Mouse (Mus musculus): ENCODE results near the gene Eef1akmt2.

Gene Eef1akmt2

DNA sequence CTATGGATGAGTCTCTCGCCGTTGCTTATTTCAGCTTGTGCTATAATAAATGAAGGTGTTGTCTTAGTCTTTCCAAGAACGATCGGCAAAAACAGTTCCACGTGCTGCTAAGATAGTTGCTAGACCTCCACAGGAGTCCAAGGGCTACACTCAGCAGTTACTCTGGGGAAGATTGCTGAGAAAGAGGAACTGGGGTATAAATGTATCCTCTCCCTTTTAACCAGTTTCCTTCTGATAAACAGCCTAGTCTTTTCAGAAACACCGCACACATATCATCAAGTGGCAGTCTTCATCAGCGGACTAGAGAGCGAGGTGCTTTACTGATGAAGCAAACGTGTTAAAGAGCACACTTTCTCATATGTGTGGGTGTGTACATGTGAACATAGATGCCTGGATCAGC is 13.8 kb upstream of the Eef1akmt2 start:
- DNase-seq (ENCODE audit: low spot score) = no peak

DNA sequence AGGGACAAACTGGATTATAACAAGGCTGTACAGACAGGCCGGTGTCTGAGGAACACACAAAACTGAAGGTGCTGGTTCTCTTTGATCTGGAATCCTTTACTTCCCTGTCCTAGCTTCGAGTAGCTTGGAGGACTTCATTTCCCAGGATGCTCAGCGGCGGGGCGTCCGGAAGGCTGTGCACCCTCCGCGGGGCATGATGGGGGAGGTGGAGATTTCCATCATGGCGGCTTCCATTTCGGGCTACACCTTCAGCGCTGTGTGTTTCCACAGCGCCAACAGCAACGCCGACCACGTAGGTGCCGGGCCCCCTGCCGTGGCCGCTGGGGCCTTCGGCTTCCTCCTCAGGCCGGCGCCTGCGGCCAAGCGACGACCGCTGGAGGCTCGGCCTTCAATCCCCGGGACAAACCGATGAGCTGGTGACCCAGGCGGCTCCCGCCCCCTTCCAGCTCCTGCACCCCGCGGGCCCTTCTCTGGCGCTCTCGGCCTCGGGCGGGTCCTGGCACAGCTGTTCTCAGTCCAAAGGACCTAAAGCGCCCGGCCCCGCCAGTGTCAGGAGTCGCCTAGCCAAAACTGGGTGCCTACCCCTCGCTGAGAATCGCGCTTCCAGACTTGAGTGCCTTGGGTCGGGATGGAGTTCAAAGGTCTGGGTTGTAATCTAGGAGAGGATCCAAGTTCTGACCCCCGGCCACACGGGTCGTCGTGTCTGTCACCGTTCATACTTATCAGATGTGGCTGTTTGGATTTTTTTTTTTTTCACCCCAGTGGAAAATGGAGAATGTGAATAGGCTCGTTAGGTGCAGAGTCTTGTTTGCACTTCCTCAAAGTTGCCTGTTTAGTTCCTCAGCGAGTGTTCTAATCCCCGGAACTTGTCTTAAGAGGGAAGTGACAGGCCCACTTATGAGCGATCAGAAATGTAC is 6.8 kb upstream of the Eef1akmt2 start, which contains the start of gene Abraxas2:
TSS of gene Abraxas2 (plus strand) at position 184 of the 917 bp plus-strand sequence.
- DNase-seq (ENCODE audit: low spot score) = peak; percentile 89

DNA sequence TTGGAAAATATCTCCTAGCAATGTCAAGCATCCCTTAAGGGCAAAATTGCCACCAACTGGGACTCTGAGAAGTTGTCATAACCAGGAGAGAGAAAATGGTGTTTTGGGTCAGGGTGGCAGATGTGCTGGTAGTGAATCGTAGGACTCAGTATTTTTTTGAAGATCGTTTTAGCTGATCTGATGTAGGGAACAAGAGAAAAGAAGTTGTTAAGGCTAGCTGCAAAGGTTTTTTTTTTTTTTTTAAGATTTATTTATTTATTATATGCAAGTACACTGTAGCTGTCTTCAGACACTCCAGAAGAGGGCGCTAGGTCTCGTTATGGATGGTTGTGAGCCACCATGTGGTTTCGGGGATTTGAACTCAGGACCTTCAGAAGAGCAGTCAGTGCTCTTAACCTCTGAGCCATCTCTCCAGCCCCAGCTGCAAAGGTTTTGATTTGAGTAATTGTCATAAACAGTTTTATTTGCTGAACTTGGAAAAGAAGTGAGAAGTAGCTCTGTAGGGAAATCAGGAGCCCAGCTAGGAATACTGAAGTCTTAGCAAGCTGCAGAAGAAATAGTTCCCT is 5.7 kb upstream of the Eef1akmt2 start:
- no peak for DNase-seq (ENCODE audit: low spot score)

DNA sequence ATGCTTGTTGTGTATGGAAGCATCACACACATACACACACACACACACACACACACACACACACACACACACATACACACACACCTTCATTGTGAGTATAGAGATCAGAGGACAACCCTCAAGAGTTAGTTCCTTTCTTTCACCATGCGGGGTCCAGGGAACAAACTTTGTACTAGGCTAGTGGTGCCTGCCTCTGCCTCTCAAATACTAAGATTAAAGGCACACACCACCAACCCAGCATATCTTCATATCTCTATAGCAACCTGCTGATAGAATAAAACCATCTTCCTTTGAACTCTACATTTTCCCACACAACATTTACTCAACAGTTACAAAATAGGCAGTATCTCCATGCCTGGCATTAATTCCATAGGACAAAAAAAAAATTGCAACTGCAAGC is 3.6 kb upstream of the Eef1akmt2 start:
- no peak for DNase-seq (ENCODE audit: low spot score)

DNA sequence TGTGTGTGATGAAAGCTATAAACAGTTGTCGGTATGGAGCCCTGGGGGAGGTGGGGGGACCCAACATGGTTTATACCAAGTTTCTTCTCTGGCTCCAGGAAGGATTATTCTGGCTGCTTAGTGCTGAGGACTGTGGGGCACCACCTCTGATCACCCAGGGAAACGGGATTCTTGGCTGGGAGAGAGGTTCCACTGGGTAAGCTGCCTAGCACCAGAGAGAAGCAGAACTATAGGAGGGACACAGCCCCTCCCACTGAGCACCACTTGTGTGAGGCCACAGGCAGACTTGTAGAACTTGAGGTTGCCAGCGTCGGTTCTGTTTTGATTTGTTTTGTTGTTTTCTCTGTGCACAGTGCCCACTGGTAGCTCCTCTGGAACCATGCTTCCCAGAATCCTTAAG is 1.5 kb upstream of the Eef1akmt2 start:
- no peak for DNase-seq (ENCODE audit: low spot score)

DNA sequence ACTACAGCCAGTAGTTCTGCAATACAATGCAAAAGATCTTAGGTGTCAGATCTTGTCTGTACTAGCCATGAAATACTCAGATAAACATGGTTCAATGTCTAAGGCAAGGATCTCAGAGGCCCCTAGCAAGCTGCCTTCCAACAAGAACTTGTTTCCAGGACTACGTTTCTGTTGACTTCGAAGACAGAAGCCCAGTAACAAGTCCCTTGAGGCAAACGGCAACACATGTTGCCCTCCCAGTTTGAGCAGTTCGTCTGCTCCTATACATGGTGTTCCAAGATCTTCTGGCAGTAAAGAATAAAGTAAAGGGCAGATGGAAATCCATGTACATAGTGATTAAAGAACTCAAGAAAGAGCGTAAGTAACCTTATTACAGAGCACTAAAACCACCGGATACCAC is 888 bp upstream of the Eef1akmt2 start:
- peak; percentile 31 for DNase-seq (ENCODE audit: low spot score)

DNA sequence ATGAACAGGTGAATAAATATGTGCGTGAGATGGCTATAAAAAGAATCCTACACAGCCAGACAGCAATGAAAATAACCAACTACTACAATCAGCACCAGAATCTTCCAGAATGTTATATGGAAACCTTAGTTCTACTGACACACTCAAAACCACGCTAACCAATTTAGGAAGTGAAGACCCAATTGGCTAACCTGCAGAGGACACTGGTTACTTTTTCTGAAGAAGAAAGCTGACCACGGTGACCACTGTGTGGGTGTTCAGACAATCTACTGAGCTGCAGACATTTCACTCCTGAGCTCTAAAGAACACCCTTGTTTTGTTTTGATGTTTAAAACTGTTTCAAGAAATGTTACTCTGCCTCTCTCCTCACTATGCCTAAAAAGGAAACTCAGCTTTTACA is 9.3 kb downstream of the Eef1akmt2 start:
- DNase-seq (ENCODE audit: low spot score) = no peak

DNA sequence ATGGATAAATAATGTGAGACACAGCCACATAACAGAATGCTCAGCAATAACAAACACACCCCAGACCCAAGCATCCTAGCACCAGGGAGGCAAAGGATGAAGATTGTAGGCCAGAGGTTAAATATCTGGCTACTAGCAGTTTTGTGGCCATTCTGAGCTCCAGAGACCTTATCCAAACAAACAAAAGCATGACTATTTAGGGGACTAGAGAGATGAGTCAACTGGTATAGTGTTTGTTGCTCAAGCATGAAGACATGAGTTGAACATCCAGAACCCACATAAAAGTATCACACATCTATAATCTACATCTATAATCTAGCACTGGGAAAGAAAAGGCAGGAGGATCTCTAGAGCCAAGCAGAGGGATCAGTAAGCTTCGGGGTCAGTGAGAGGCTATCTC is 10.0 kb downstream of the Eef1akmt2 start:
- no peak for DNase-seq (ENCODE audit: low spot score)

DNA sequence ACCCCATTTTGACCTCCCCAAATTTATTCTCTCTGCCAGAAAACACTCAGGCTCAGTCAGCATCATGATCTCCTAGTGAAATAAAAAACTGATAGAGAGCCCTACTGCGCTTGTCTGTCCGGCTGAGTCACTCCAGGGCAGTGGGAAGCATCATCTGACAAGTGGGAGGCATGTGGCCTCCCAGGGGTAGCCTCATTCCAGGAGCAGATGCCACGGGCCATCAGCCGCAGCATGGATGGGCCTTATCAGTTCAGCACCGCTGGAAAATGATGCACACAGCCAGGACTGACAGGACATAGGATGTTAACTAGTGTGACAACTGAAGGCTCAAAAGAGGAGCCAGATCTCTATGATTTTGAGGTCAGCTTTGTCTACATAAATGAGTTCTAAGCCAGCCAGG is 11.2 kb downstream of the Eef1akmt2 start:
- DNase-seq (ENCODE audit: low spot score) = peak; percentile 55

DNA sequence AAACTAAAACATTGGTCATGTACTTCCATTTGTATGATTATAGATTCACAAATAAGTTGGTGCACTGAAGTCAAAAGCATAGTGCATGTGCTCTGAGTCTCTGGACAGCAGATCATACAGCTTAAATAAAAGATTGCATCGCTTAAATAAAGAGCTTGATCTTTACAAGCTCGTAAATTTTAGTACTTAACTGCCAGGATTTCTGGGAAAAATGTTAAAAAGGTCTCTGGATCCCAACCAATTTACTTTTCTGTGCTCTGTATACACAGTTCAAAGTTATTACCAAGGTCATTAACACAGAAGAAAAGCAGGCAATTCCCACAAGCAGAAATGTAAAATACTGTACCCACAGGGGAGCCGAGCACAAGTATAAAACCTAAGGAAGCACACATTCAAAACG is 21.5 kb downstream of the Eef1akmt2 start:
- DNase-seq (ENCODE audit: low spot score) = no peak

DNA sequence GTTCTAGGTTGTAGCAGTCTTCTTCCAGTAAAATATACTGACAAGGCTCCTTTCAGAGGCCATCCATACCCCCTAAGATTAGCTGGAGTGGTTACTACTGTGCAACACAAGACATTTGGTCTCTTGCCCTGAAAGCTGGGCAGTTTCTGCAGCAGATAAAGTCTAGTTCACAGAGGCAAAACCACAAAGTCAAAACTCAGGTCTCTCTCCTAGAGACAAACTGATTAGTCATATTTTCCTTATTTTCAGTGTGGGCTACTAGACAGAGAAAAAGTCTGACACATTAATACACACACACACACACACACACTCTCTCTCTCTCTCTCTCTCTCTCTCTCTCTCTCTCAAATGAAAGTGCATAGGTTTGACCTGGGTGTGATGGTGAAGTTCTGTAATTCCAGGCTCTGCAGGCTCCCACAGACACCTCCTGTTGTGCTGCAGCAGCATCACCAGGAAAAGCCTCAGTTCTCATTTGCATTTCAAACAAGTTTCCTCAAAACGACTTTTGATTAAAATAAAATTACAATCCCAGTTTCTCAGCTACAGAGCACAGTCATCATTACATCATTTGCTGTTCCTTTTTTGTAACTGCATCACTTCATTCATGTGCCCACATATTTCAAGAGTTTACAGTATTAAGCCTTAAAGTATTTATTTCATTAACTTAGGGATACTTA is 28.0 kb downstream of the Eef1akmt2 start:
- no peak for DNase-seq (ENCODE audit: low spot score)

DNA sequence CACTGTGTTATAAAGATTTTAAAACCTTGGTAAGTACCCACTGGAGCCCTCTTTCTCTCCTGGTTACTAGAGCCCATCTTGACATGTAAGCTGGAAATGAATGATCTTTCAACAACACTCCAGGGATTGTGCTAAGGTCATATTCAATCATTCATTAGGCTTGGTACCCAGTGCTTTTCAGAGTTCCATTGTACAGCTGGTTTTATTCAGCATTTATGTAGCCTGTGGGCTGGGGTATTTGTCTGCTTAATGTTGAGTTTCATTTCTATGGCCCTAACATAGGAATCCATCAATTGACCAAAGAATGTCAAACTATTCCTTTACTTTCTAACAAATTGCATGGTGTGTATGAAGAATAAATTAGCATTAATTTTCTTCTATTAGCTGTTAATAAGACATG is 28.6 kb downstream of the Eef1akmt2 start:
- DNase-seq (ENCODE audit: low spot score) = no peak

DNA sequence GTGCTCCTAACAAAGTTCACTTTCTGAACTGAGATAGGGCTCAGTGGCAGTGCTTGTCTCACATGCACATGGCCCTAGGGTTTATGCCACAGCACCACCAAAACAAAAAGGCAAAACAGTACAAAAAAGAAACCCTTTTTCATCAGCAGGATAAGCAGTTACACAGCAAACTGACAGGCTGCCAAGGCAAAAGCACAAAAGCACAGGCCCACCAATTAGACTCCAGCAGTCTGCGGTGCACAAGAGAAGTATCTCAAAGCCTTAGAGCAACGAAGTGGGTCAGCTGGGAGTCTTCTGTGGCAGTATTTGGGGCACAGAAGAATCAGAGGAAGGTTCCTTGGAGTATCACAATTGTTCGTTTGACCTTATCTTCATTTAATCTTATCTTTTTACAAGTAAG is 31.8 kb downstream of the Eef1akmt2 start:
- DNase-seq (ENCODE audit: low spot score) = no peak

DNA sequence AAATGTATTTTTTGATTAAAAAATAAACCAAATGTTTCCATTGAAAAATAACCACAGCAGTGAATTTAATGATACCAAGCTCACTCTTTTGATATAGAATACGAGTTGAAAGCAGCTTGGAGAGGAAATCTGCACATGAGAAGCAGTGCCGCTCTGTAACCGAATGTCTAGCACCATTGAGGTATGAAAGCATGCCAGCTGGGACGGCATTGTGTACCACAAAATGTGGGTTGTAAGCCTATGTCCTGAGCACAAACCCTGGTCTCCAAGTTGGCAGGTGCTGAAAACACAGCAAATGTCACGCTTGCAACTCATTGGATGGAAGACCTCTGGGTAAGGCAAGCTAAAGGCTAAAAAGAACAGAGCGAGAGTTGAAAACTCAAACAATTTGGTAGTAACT is 35.4 kb downstream of the Eef1akmt2 start:
- DNase-seq (ENCODE audit: low spot score) = no peak

DNA sequence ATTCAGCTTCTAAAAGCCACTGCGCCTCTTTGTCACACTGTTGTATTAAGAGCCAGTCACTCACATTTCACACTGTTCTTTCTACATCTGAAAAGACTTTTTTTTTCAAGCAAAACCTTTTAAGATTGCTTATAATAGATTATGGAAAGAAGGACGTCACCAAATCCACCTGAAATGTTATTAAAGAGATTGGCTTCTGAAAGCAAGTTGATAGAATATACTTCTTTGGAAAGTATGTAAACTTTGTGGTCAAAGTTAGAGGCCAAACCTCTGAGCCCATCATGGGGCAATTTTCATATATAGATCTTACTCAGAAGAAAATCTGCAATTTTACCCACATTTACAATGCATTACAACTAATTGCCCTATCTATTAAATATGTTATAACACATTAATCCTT is 35.9 kb downstream of the Eef1akmt2 start:
- DNase-seq (ENCODE audit: low spot score) = no peak

DNA sequence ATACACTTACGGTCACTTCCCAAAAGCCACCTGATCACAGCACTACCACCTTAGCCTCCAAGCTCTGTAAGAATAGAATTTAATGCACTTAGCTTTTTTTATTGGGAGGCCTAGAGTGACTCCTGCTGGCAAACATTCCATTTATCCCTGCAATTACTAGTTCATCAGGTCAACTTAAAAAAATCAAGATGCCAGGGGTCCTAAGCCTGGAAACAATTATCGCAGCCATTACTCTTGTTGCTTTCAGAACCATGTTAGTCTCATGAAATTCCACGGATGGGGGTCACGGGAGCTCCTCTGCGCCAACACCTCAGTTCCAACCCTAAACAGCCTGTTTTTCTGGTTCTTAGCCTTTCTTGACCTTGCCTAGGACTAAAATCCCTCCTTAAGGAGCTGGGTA is 37.4 kb downstream of the Eef1akmt2 start:
- no peak for DNase-seq (ENCODE audit: low spot score)

DNA sequence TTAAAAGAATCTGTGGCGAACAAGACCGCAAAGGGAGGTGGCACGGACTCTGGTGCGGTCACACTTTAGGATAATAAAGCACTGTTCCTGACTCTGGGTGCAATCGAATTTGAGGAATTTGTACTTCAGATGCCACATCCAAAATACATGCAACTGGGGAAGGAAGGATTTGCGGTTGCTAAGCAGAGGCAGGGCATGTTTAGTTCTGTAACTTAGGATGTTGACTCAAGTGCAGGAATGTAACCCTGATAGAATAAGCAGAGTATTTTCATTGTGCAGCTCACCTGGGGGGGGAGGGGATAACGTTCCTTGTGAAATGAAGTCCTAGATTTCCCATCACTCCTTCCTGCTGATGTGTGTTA is 38.4 kb downstream of the Eef1akmt2 start:
- no peak for DNase-seq (ENCODE audit: low spot score)

DNA sequence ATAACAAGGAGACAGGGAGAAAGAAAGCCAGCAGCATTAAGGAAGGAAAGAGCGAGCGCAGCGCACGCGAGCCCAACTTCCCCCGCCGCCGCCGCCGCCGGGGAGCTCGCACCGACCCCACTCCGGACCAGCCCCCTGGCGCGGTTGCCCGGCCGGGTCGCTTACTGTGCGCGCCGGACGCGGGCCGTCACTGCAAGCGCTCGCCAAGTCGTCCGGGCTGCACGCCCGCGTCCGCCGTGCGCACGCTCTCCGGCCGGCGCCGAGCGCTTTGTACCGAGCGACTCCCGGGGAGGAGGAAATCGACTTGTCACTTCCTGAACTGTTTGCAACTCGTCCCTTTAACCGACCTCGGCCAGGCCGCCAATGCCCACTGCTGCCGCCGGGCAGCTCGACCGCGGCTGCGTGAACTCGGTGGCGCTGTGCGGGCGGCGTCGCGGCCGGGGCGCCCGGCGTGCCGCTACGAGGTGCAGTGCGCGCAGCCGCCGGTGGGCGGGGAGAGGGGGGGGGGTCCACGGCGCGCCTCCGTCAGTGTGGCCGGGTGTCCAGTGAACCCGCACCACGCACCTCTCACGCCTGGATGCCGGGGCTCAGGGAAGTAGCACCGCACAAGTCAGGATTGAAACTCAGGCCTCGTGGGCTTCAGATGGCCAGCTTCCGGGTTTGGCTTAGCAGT is 38.9 kb downstream of the Eef1akmt2 start, which contains the start of gene Fam53b:
TSS of gene Fam53b (minus strand) at position 471 of the 673 bp plus-strand sequence.
- DNase-seq (ENCODE audit: low spot score) = peak; percentile 70

DNA sequence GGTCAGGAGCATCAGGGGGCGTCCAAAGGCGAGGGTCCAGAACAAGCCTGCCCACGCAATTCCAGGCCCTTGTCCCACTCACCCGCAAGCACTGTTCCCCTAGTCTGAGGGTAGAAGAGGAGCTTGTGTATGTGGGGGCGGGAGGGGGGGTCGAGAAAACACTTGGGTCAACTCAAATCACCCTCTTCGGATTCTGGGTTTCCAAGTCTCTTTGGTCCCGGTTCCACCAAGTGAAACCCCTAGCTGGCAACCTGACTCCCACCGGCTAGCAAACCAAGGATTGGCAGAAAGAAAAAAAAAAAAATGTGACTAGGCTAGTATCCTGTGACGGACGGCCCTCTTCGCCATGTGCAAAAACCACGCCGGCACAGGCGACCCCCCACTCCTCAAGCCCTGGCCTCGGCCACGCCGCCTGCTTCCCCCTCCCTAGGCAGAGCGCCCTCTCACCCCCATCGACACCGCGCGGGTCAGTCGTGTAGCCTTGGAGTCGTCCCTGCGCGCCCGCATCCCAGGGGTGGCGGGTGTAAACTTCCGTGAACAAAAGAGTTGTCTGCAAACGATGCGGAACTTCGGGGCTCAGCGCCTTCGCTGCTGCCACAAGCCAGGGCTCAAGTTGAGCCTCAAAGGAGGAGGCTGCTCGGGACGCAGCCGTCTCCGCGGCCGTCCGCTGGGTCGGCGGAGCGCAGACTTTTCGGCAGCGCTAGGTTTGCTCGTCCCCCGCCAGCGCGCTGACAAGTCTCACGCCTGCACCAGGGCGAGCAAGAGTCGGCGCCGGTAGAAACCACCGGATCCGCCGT is 39.7 kb downstream of the Eef1akmt2 start:
- peak; percentile 16 for DNase-seq (ENCODE audit: low spot score)

DNA sequence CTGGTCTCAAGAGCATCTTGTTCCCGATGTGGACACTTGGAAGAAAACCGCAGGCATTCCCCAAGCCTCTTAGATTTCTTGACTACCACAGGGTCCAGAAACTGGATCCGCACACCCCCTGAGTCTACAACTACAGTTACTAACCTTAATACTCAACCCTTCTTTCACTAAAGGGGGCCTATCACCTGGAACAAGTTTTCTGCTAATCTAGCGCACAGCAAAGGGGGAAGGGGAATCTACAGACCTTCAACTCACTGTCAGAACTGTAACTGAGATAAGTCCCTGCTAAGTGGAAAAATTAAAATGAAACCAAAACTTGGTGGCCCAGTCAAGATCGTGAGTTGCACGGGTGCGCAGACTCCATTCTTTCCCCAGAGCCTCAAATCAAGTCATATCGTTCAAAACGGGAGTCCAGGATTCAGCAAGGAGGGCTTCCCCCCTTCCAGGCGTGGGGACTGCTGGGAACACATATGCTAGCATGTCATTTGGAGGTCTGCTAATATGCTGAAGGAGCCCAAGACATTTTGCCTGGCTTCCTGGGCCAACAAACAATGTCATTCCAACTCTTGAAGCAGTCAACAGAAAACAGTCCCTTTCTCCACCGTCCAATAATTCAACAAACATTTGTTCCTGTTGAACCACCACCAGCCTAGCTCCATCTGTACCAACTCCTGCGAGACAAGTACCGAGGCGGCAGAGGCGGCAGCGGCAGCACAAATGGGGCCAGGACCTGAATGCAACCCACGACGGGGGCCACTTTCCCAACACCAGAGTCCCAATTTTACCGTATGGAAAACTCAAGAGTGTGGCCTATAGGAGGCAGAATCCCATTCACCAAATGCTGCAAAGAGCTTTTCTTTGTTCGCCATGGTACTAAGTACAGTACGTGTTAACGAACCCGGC is 40.5 kb downstream of the Eef1akmt2 start:
- no peak for DNase-seq (ENCODE audit: low spot score)

DNA sequence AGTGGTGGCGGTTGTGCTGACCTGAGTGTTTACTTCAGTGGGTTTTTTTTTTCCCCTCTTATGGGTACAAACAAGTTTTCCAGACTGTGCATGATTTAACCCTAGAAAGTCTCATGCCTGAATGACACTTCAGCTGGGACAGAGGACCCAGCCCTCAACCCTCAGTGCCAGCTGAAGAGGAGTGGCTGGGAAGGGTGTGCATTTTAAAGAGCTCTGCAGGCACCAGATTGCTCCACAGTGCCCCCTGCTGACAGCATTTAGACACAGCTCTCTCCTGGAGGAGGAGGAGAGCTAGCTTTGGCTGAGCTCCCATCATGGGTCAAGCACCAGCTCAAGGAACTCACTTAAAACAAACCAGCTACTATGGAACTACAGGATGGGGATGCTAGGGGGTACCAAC is 41.6 kb downstream of the Eef1akmt2 start:
- peak; percentile 78 for DNase-seq (ENCODE audit: low spot score)
